Mouse (Mus musculus) kidney, embryonic 14.5 days (tissue): ENCODE results near the gene Arnt2. TPM values are rescaled to one million over a fixed set of nuclear protein-coding genes. Genes with fewer than 3 reads are reported as not detected.

ENCODE experiments used
- ATAC-seq: fragments of 200-750 bp; cut with Nextera tagmentation; 2 replicates; pipeline ENCODE4 v1.8.0; 2017; ENCODE audit warnings: moderate number of reproducible peaks, mild to moderate bottlenecking, moderate TSS enrichment, moderate library complexity; ENCODE audit not compliant: low FRiP score, low TSS enrichment
- H3K27ac ChIP-seq: fragments of 300-500 bp; sonication (generic); 2 replicates; pipeline ENCODE4 v1.5.1; 2014; ENCODE audit warnings: low read depth, mild to moderate bottlenecking, low read length, moderate library complexity, mixed read lengths
- H3K27me3 ChIP-seq: fragments of 300-500 bp; sonication (generic); 2 replicates; pipeline ENCODE4 v1.6.1; 2014; ENCODE audit warnings: mild to moderate bottlenecking, low read length; ENCODE audit not compliant: control insufficient read depth, insufficient read depth
- H3K36me3 ChIP-seq: fragments of 300-500 bp; sonication (generic); 2 replicates; pipeline ENCODE4 v1.6.1; 2014; ENCODE audit warnings: low read length, mixed read lengths; ENCODE audit not compliant: control insufficient read depth, insufficient read depth
- H3K4me1 ChIP-seq: fragments of 300-500 bp; sonication (generic); 2 replicates; pipeline ENCODE4 v1.6.1; 2014; ENCODE audit warnings: low read length, mixed read lengths; ENCODE audit not compliant: control insufficient read depth, insufficient read depth
- H3K4me2 ChIP-seq: fragments of 300-500 bp; sonication (generic); replicated peaks from 2 replicates; pipeline ENCODE4 v1.6.1; 2014; ENCODE audit warnings: low read depth, mild to moderate bottlenecking, low read length
- H3K4me3 ChIP-seq: fragments of 300-500 bp; sonication (generic); 2 replicates; pipeline ENCODE4 v1.5.1; 2014; ENCODE audit warnings: mild to moderate bottlenecking, low read length
- H3K9ac ChIP-seq: fragments of 300-500 bp; sonication (generic); 2 replicates; pipeline ENCODE4 v1.6.1; 2014; ENCODE audit warnings: low read depth, mild to moderate bottlenecking, low read length, moderate library complexity
- H3K9me3 ChIP-seq: fragments of 300-500 bp; sonication (generic); 2 replicates; pipeline ENCODE4 v1.6.1; 2016; ENCODE audit warnings: low read length; ENCODE audit not compliant: control insufficient read depth
- WGBS: fragments of 180-500 bp; shearing (Covaris S2); extraction: QIAGEN DNeasy Blood & Tissue Kit; methylation state at CpG from one replicate; pipeline ENCODE4 v1.1.7; 2014; 5-methylcytosine and 5-hydroxymethylcytosine counted together
- polyA plus RNA-seq: library from polyadenylated mRNA; unstranded; fragments of >200 nt; fragmentation: Nextera tagmentation; extraction: Ambion mirVana; gene quantifications from 2 replicates; pipeline ENCODE4 v1.2.1, GENCODE M21; 2014

Gene Arnt2
- polyA plus RNA-seq, 1 experiment from 2014 or later = 10.5 TPM

DNA sequence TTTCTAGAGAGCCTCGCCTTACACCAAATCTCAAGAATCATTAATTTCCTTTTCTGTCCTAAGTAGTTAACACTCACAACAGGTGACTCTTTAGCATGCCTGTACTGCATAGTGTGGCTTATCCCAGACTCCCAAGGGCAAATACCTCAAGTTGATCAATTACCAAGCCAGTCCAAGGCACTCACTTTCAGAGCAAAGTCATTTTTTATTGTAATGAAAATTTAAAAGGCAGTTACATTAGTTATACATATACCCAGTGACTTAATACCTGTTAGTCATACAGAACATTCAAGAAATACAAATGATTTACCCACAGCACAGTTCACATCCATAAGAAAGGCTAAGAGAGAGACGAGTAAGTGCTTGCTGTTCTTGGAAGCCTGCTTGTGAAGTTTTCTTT is 163.9 kb downstream of the Arnt2 start:
- Histone ChIP-seq H3K9ac (no peak overlapping the region), H3K4me2 (no peak overlapping the region), H3K27me3 (no peaks in the 10 kb centered on the region), H3K36me3 (peaks cover 3% of the 10 kb centered on the region; the same call in 1 of the 2 replicates), H3K4me1 (peaks cover 3% of the 10 kb centered on the region; the same call in 1 of the 2 replicates), H3K27ac (peak overlapping the region; percentile 78; the same call in 1 of the 2 replicates), H3K9me3 (no peaks in the 10 kb centered on the region), H3K4me3 (no peak overlapping the region)
- 58% methylated on average over 2 of the region's 2 CpGs for WGBS
- peak; percentile 59; the same call in 1 of the 2 replicates for ATAC-seq

DNA sequence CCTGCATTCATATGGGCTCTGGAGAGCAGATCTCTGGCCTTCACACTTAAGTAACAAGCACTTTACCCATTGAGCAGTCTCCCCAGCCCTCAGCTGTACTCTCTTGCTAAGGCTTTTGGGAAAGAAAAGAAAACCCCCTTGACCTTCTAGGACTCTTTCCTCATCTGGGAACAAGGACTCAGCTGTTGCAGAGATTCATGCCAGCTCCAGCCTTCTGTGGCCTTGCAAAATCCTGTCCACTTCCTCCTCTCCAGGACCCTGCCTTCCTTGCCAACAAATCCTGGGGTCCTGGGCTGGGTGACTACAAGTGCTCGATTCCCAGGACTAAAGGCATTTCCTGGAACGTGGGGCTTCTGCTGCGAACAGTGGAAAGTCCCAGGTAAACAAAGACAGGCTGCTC is 169.6 kb downstream of the Arnt2 start:
- Histone ChIP-seq H3K9ac (no peak overlapping the region), H3K36me3 (no peaks in the 10 kb centered on the region), H3K27me3 (no peaks in the 10 kb centered on the region), H3K4me1 (no peaks in the 10 kb centered on the region), H3K4me2 (no peak overlapping the region), H3K4me3 (no peak overlapping the region), H3K9me3 (no peaks in the 10 kb centered on the region), H3K27ac (no peak overlapping the region)
- WGBS = 67% methylated on average over 3 of the region's 3 CpGs
- ATAC-seq = no peak

DNA sequence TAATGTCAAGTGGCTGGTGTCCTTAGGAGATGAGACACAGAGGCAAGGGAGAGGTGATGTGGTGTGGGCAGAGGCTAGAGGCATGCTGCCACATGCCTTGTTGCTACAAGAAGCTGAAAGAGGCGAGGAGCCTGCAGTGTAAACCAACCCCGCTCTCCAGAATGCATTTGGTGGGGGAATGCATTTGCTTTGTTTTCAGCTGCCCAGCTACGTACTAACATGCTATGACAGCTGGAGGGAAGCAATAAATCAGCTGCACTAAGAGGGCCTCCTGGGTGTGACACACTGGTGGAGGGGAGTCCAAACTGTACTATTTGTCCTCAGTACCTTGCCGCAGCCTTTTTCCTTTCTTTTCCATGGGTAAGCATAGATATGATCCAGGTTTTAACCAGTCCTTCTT is 172.3 kb downstream of the Arnt2 start:
- no peak overlapping the region for H3K4me2 ChIP-seq
- no peak overlapping the region for H3K9ac ChIP-seq
- no peaks in the 10 kb centered on the region for H3K36me3 ChIP-seq
- no peak overlapping the region for H3K27ac ChIP-seq
- H3K27me3 ChIP-seq = no peaks in the 10 kb centered on the region
- H3K4me1 ChIP-seq = no peaks in the 10 kb centered on the region
- 42% methylated on average over 4 of the region's 4 CpGs for WGBS
- ATAC-seq = no peak
- no peak overlapping the region for H3K4me3 ChIP-seq
- no peaks in the 10 kb centered on the region for H3K9me3 ChIP-seq

DNA sequence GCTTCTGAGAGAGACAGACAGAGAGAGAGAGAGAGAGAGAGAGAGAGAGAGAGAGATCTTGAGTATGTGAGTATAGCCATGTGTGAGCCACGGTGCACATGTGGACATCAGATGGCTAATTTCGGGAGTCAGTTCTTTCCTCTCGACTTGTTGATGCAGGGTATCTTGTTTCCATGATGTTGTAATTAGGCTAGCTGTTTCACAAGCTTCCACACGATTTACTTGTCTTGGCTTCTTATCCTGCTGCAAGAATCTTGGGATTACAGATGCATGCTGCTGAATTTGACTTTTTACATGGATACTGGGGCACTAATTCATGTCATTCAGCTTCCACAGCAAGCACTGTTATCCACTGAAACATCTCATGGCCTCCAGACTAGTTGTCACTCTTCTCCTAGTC is 178.6 kb downstream of the Arnt2 start:
- no peaks in the 10 kb centered on the region for H3K9me3 ChIP-seq
- H3K36me3 ChIP-seq = no peaks in the 10 kb centered on the region
- 41% methylated on average over 4 of the region's 4 CpGs for WGBS
- H3K9ac ChIP-seq = no peak overlapping the region
- no peaks in the 10 kb centered on the region for H3K4me1 ChIP-seq
- H3K27ac ChIP-seq = no peak overlapping the region
- no peak for ATAC-seq
- no peak overlapping the region for H3K4me2 ChIP-seq
- H3K4me3 ChIP-seq = no peak overlapping the region
- H3K27me3 ChIP-seq = no peaks in the 10 kb centered on the region

DNA sequence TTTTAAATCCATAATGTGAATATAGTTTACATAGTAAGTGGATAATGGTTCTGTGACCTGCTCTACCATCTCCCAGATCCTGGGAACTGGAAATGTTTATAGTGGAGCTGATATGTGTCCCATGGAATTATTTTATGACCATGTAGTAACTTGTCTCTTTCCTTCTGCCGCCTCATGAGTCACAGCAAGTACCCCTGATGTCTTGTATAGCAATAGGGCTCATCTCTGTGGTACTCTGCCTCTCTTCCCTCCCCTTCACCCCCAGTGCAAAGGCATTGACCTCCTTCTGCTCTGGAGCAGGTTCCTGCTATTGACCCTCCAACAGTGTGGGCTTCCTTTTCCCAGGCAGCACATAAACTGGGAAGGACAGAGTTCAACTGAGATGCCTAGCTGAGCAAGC is 182.3 kb downstream of the Arnt2 start:
- no peak overlapping the region for H3K4me2 ChIP-seq
- no peak overlapping the region for H3K4me3 ChIP-seq
- no peak for ATAC-seq
- no peaks in the 10 kb centered on the region for H3K9me3 ChIP-seq
- H3K36me3 ChIP-seq = no peaks in the 10 kb centered on the region
- no peak overlapping the region for H3K9ac ChIP-seq
- 84% methylated on average over 1 of the region's 1 CpGs for WGBS
- H3K27ac ChIP-seq = no peak overlapping the region
- no peaks in the 10 kb centered on the region for H3K27me3 ChIP-seq
- H3K4me1 ChIP-seq = no peaks in the 10 kb centered on the region

DNA sequence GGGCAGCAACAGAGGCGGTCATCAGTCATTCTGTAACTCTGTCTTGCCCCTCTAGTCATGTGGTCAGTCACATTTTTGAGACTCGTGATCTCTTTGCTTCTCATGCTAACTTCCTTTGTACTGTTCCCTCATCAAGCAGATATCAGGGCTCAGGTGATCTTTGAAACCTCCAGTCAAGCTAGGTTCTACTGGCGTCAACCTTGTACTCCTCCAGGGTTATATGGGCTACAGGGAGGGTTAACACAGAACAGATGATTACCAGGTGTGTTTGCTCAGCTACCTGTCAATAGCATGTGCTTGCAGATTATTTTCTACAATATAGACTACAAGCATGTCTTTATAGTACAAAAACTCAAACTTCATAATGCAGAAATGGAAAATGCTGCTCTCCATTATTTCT is 183.1 kb downstream of the Arnt2 start:
- Histone ChIP-seq H3K27ac (no peak overlapping the region), H3K4me3 (no peak overlapping the region), H3K27me3 (no peaks in the 10 kb centered on the region), H3K4me1 (no peaks in the 10 kb centered on the region), H3K9me3 (no peaks in the 10 kb centered on the region), H3K9ac (no peak overlapping the region), H3K36me3 (no peaks in the 10 kb centered on the region), H3K4me2 (no peak overlapping the region)
- no peak for ATAC-seq
- WGBS = 82% methylated on average over 3 of the region's 3 CpGs

DNA sequence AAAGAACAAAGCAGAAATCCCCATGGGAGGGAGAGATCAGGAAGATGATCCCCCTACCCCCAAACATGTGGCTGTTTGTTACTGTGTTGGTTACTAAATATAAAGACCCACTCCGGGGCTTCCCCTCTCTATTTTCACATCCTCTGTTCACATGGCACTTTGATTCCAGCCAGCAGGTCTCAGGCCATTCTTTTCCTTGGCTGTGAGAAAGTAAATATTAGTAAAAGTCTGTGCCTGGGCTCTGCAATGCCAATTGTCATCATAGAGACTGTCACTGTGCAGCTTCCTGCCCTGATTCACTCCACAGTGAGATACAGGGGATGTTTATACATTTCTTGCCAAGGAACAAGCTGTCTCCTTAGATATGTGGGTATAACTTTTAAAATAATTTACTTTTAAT is 197.9 kb downstream of the Arnt2 start:
- H3K9me3 ChIP-seq = no peaks in the 10 kb centered on the region
- no peak overlapping the region for H3K4me3 ChIP-seq
- H3K4me2 ChIP-seq = no peak overlapping the region
- WGBS = 55% methylated on average over 1 of the region's 1 CpGs
- no peaks in the 10 kb centered on the region for H3K4me1 ChIP-seq
- H3K27ac ChIP-seq = no peak overlapping the region
- no peaks in the 10 kb centered on the region for H3K36me3 ChIP-seq
- no peak overlapping the region for H3K9ac ChIP-seq
- no peak for ATAC-seq
- no peaks in the 10 kb centered on the region for H3K27me3 ChIP-seq

DNA sequence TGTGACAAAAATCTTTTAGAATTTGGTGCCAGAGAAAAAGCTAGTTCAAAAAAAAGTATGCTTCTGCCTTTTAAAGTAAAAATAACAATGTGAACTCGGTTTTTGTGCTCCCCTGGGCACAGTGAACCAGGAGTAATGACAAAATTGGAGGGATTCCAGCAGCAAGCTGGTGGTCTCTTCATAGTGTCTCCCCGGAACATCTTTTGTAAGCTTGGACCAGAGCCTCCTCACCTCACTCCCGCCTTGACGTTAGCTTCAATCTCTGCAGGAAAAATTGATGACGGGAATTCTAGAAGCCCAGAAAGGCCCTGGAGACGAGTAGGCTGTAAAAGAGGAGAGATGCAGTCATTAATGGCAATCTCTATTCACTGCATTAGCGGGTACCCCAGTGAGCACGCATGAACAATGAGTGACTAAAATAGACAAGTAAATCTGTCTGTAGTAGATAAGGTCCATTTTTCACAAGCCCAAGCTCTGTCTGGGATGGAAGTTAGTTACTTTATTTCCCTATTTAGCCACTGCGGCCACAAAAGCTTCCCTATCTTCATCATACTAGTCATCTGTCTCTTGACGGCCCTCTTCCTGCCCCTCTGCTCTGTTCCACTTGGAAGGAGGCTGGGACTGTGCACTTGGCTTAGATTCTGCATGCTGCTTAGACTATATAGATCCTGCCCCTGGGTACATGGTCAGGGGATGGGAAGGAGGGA is 199.2 kb downstream of the Arnt2 start:
- no peak overlapping the region for H3K27ac ChIP-seq
- no peak overlapping the region for H3K4me2 ChIP-seq
- H3K4me1 ChIP-seq = no peaks in the 10 kb centered on the region
- no peak for ATAC-seq
- H3K9me3 ChIP-seq = no peaks in the 10 kb centered on the region
- 65% methylated on average over 10 of the region's 10 CpGs for WGBS
- H3K27me3 ChIP-seq = no peaks in the 10 kb centered on the region
- H3K9ac ChIP-seq = no peak overlapping the region
- H3K4me3 ChIP-seq = no peak overlapping the region
- H3K36me3 ChIP-seq = no peaks in the 10 kb centered on the region

DNA sequence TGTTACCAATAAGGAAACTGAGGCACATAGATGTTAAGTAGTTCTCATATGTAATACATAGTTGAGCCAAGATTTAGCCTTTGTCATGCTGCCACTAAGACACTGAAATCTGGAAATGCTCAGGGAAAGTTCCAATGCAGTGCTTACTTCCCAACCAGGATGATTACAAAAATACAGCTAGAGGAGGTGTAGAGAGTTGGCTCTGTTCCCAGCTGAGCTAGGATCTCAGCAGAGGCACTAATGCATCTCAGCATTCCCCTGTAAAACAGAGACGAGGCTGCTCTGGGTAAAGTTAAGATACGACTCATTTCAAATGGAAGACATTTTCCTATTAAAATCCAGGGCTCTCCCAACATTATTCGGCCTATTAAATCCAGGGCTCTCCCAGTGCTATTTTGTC is 206.0 kb downstream of the Arnt2 start:
- Histone ChIP-seq H3K27me3 (no peaks in the 10 kb centered on the region), H3K9me3 (no peaks in the 10 kb centered on the region), H3K36me3 (no peaks in the 10 kb centered on the region), H3K4me1 (no peaks in the 10 kb centered on the region), H3K27ac (no peak overlapping the region), H3K9ac (no peak overlapping the region), H3K4me3 (no peak overlapping the region), H3K4me2 (no peak overlapping the region)
- WGBS = 79% methylated on average over 3 of the region's 3 CpGs
- ATAC-seq = no peak
